Mouse (Mus musculus) liver, embryonic 14.5 days (tissue): ENCODE results near the gene Bmpr2.
A peak's percentile ranks its signal among the peaks of the same experiment; 100 is the strongest.

Experiments
- CTCF ChIP-seq: IDR thresholded peaks from 2 replicates; pipeline ENCODE4 v1.5.1; 2016; ENCODE audit warnings: antibody characterized with exemption, low read depth, control low read depth
- EP300 ChIP-seq: IDR thresholded peaks from 2 replicates; pipeline ENCODE4 v1.6.1; 2016; ENCODE audit warnings: antibody characterized with exemption, low read depth

DNA sequence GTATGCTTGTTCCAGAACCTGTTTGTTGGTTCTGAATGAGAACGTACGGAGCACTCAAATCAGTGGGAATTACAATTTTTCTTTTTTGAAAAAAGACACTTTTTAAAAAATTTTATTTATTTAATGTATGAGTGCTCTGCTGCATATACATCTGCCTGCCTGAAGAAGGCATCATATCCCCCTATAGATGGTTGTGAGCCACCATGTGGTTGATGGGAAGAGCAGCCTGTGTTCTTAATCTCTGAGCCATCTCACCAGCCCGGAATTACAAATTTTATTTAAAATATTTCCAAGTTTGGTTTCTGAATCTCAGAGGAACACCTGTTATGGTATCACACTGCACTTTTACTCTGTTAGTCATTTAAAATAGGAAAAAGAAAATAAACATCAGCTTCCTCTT lies 110.8 kb downstream of the Bmpr2 start:
- TF ChIP-seq CTCF (peak; percentile 12; the same call in 1 of the 2 replicates), EP300 (no peak)
